Mouse (Mus musculus): ENCODE results near the gene Adcyap1r1. TPM values are rescaled to one million over a fixed set of nuclear protein-coding genes. Genes with fewer than 3 reads are reported as not detected.

Adcyap1r1 gene
- polyA plus RNA-seq, 1 experiment from 2014 or later: 2.1 TPM

- WGBS: 39% methylated on average over 2 of the region's 2 CpGs
Observed at GRCm38 (mm10) chr6:55418746-55419410, 32.9 kb upstream of the Adcyap1r1 start.

GRCm38 (mm10) chr6:55420411-55420810, 31.4 kb upstream of the Adcyap1r1 start:
- 0 out of 2 replicates have a peak, but pooled peaks cover 5% of the 10 kb centered on the region for H3K4me1 ChIP-seq (ENCODE audit: control insufficient read depth, insufficient read depth, low read length)
- no peaks in the 10 kb centered on the region for H3K27me3 ChIP-seq (ENCODE audit: control insufficient read depth, insufficient read depth, low read length)
- no peak overlapping the region for H3K27ac ChIP-seq (ENCODE audit: low read depth, low read length)
- 0 out of 2 replicates have a peak, but pooled peaks have one; percentile 28 for ATAC-seq (ENCODE audit: low FRiP score, low TSS enrichment)
- 56% methylated on average over 3 of the region's 3 CpGs for WGBS
- no peak overlapping the region for H3K4me3 ChIP-seq (ENCODE audit: low read length)
- no peak overlapping the region for H3K4me2 ChIP-seq (replicated peaks; ENCODE audit: low read depth, low read length)
- no peaks in the 10 kb centered on the region for H3K9me3 ChIP-seq (ENCODE audit: control insufficient read depth, low read length)
- H3K9ac ChIP-seq (ENCODE audit: low read depth, low read length): no peak overlapping the region
- H3K36me3 ChIP-seq (ENCODE audit: control insufficient read depth, insufficient read depth, low read length): no peaks in the 10 kb centered on the region

More at GRCm38 (mm10) chr6:55418746-55419410, 32.9 kb upstream of the Adcyap1r1 start:
- H3K27ac ChIP-seq (ENCODE audit: low read depth, low read length): no peak overlapping the region
- H3K27me3 ChIP-seq (ENCODE audit: control insufficient read depth, insufficient read depth, low read length): no peaks in the 10 kb centered on the region
- no peak overlapping the region for H3K9ac ChIP-seq (ENCODE audit: low read depth, low read length)
- no peaks in the 10 kb centered on the region for H3K9me3 ChIP-seq (ENCODE audit: control insufficient read depth, low read length)
- H3K4me1 ChIP-seq (ENCODE audit: control insufficient read depth, insufficient read depth, low read length): 0 out of 2 replicates have a peak, but pooled peaks cover 5% of the 10 kb centered on the region
- H3K4me3 ChIP-seq (ENCODE audit: low read length): no peak overlapping the region
- H3K36me3 ChIP-seq (ENCODE audit: control insufficient read depth, insufficient read depth, low read length): no peaks in the 10 kb centered on the region
- no peak overlapping the region for H3K4me2 ChIP-seq (replicated peaks; ENCODE audit: low read depth, low read length)
- ATAC-seq (ENCODE audit: low FRiP score, low TSS enrichment): no peak

GRCm38 (mm10) chr6:55420869-55421361, 30.9 kb upstream of the Adcyap1r1 start:
- Histone ChIP-seq H3K4me1 (ENCODE audit: control insufficient read depth, insufficient read depth, low read length) (0 out of 2 replicates have a peak, but pooled peaks cover 5% of the 10 kb centered on the region), H3K9me3 (ENCODE audit: control insufficient read depth, low read length) (no peaks in the 10 kb centered on the region), H3K36me3 (ENCODE audit: control insufficient read depth, insufficient read depth, low read length) (no peaks in the 10 kb centered on the region), H3K4me2 (replicated peaks; ENCODE audit: low read depth, low read length) (no peak overlapping the region), H3K27ac (ENCODE audit: low read depth, low read length) (no peak overlapping the region), H3K4me3 (ENCODE audit: low read length) (no peak overlapping the region), H3K9ac (ENCODE audit: low read depth, low read length) (no peak overlapping the region), H3K27me3 (ENCODE audit: control insufficient read depth, insufficient read depth, low read length) (no peaks in the 10 kb centered on the region)
- WGBS: 40% methylated on average over 1 of the region's 1 CpGs
- no peak for ATAC-seq (ENCODE audit: low FRiP score, low TSS enrichment)

- no peak overlapping the region for H3K27ac ChIP-seq (ENCODE audit: low read depth, low read length)
- H3K4me1 ChIP-seq (ENCODE audit: control insufficient read depth, insufficient read depth, low read length): peaks cover 4% of the 10 kb centered on the region; the same call in 1 of the 2 replicates
- no peaks in the 10 kb centered on the region for H3K9me3 ChIP-seq (ENCODE audit: control insufficient read depth, low read length)
- no peak overlapping the region for H3K4me2 ChIP-seq (replicated peaks; ENCODE audit: low read depth, low read length)
- no peak overlapping the region for H3K9ac ChIP-seq (ENCODE audit: low read depth, low read length)
- H3K27me3 ChIP-seq (ENCODE audit: control insufficient read depth, insufficient read depth, low read length): no peaks in the 10 kb centered on the region
- no peak for ATAC-seq (ENCODE audit: low FRiP score, low TSS enrichment)
- no peaks in the 10 kb centered on the region for H3K36me3 ChIP-seq (ENCODE audit: control insufficient read depth, insufficient read depth, low read length)
- no peak overlapping the region for H3K4me3 ChIP-seq (ENCODE audit: low read length)
Observed at GRCm38 (mm10) chr6:55432121-55432520, 19.7 kb upstream of the Adcyap1r1 start.

GRCm38 (mm10) chr6:55434360-55434759, 17.4 kb upstream of the Adcyap1r1 start:
- Histone ChIP-seq H3K4me1 (ENCODE audit: control insufficient read depth, insufficient read depth, low read length) (peaks cover 4% of the 10 kb centered on the region; the same call in 1 of the 2 replicates), H3K27me3 (ENCODE audit: control insufficient read depth, insufficient read depth, low read length) (no peaks in the 10 kb centered on the region), H3K9me3 (ENCODE audit: control insufficient read depth, low read length) (no peaks in the 10 kb centered on the region), H3K27ac (ENCODE audit: low read depth, low read length) (peak overlapping the region; percentile 44; the same call in 1 of the 2 replicates), H3K9ac (ENCODE audit: low read depth, low read length) (no peak overlapping the region), H3K36me3 (ENCODE audit: control insufficient read depth, insufficient read depth, low read length) (no peaks in the 10 kb centered on the region), H3K4me2 (replicated peaks; ENCODE audit: low read depth, low read length) (no peak overlapping the region), H3K4me3 (ENCODE audit: low read length) (no peak overlapping the region)
- WGBS: 16% methylated on average over 3 of the region's 3 CpGs
- peak; percentile 96 for ATAC-seq (ENCODE audit: low FRiP score, low TSS enrichment)

- Histone ChIP-seq H3K27me3 (ENCODE audit: control insufficient read depth, insufficient read depth, low read length) (0 out of 2 replicates have a peak, but pooled peaks cover under 1% of the 10 kb centered on the region), H3K4me2 (replicated peaks; ENCODE audit: low read depth, low read length) (no peak overlapping the region), H3K4me3 (ENCODE audit: low read length) (no peak overlapping the region), H3K36me3 (ENCODE audit: control insufficient read depth, insufficient read depth, low read length) (no peaks in the 10 kb centered on the region), H3K27ac (ENCODE audit: low read depth, low read length) (no peak overlapping the region), H3K9me3 (ENCODE audit: control insufficient read depth, low read length) (no peaks in the 10 kb centered on the region), H3K9ac (ENCODE audit: low read depth, low read length) (no peak overlapping the region), H3K4me1 (ENCODE audit: control insufficient read depth, insufficient read depth, low read length) (peaks cover 4% of the 10 kb centered on the region; the same call in 1 of the 2 replicates)
- 61% methylated on average over 8 of the region's 8 CpGs for WGBS
- ATAC-seq (ENCODE audit: low FRiP score, low TSS enrichment): no peak
Observed at GRCm38 (mm10) chr6:55435266-55436159, 16.3 kb upstream of the Adcyap1r1 start.

- H3K4me2 ChIP-seq (replicated peaks; ENCODE audit: low read depth, low read length): no peak overlapping the region
- no peak for ATAC-seq (ENCODE audit: low FRiP score, low TSS enrichment)
- no peaks in the 10 kb centered on the region for H3K36me3 ChIP-seq (ENCODE audit: control insufficient read depth, insufficient read depth, low read length)
- H3K9ac ChIP-seq (ENCODE audit: low read depth, low read length): no peak overlapping the region
- H3K27me3 ChIP-seq (ENCODE audit: control insufficient read depth, insufficient read depth, low read length): peaks cover 3% of the 10 kb centered on the region; the same call in 1 of the 2 replicates
- no peaks in the 10 kb centered on the region for H3K9me3 ChIP-seq (ENCODE audit: control insufficient read depth, low read length)
- no peak overlapping the region for H3K4me3 ChIP-seq (ENCODE audit: low read length)
- peaks cover 4% of the 10 kb centered on the region; the same call in 1 of the 2 replicates for H3K4me1 ChIP-seq (ENCODE audit: control insufficient read depth, insufficient read depth, low read length)
- no peak overlapping the region for H3K27ac ChIP-seq (ENCODE audit: low read depth, low read length)
- 36% methylated on average over 3 of the region's 3 CpGs for WGBS
Observed at GRCm38 (mm10) chr6:55437919-55438318, 13.9 kb upstream of the Adcyap1r1 start.

GRCm38 (mm10) chr6:55438837-55439236, 12.9 kb upstream of the Adcyap1r1 start:
- no peaks in the 10 kb centered on the region for H3K36me3 ChIP-seq (ENCODE audit: control insufficient read depth, insufficient read depth, low read length)
- H3K9me3 ChIP-seq (ENCODE audit: control insufficient read depth, low read length): no peaks in the 10 kb centered on the region
- H3K4me2 ChIP-seq (replicated peaks; ENCODE audit: low read depth, low read length): no peak overlapping the region
- peaks cover under 1% of the 10 kb centered on the region; the same call in 1 of the 2 replicates for H3K4me1 ChIP-seq (ENCODE audit: control insufficient read depth, insufficient read depth, low read length)
- peaks cover 3% of the 10 kb centered on the region; the same call in 1 of the 2 replicates for H3K27me3 ChIP-seq (ENCODE audit: control insufficient read depth, insufficient read depth, low read length)
- ATAC-seq (ENCODE audit: low FRiP score, low TSS enrichment): no peak
- 64% methylated on average over 2 of the region's 2 CpGs for WGBS
- no peak overlapping the region for H3K9ac ChIP-seq (ENCODE audit: low read depth, low read length)
- H3K4me3 ChIP-seq (ENCODE audit: low read length): no peak overlapping the region
- H3K27ac ChIP-seq (ENCODE audit: low read depth, low read length): no peak overlapping the region

All from kidney, embryonic 14.5 days (tissue).